Mouse (Mus musculus) E14TG2a.4 (cell line): ENCODE measurements around the gene Gcnt4.

ENCODE experiments used
- CTCF ChIP-seq: conservative IDR thresholded peaks from 2 replicates; pipeline ENCODE4 v1.5.1; 2014; ENCODE audit warnings: low read length
- NANOG ChIP-seq: IDR thresholded peaks from 2 replicates; pipeline ENCODE4 v1.6.1; 2014; ENCODE audit warnings: borderline replicate concordance, low read length, mixed read lengths
- POU5F1 ChIP-seq: IDR thresholded peaks from 2 replicates; pipeline ENCODE4 v1.6.1; 2014; ENCODE audit warnings: low read length, borderline replicate concordance

DNA sequence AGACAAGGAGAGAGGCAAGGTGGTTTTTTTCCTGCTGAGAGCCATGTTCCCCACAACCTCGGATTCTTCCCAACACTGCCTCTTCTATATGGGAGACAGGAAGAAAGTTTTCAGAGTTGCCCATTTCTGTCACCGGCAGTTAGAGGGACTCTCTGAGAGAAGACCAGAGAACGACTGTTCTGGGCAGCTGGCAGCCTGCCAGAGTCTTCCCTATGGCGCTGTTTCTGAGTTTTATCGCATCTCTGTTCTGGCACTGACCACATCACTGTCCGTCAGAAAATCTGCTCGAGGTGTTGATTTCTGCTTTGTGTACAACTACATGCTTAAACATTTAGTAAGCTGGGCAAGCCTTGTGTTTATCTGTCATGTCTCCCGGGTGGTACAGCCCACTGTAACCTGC, 8.9 kb downstream of the Gcnt4 start:
- TF ChIP-seq CTCF, result no peak
- TF ChIP-seq POU5F1, result no peak
- no peak for TF ChIP-seq NANOG
